Mouse (Mus musculus): ENCODE measurements around the gene Rpl23a. TPM values are rescaled to one million over a fixed set of nuclear protein-coding genes. Genes with fewer than 3 reads are reported as not detected.
A peak's percentile ranks its signal among the peaks of the same experiment; 100 is the strongest.
"Not testable (repeated sequence)": the region's sequence is repeated elsewhere in the genome, so short reads cannot be mapped to it uniquely, and the experiment has no call there.

Rpl23a gene
- polyA plus RNA-seq, 1 experiment from 2014 or later, result 711 TPM

- Histone ChIP-seq H3K4me1 (ENCODE audit: control insufficient read depth, insufficient read depth, low read length) (peaks cover 2% of the 10 kb centered on the region; the same call in 1 of the 2 replicates), H3K4me2 (ENCODE audit: low read depth, low read length) (no peak overlapping the region), H3K27me3 (ENCODE audit: control insufficient read depth, insufficient read depth, low read length) (no peaks in the 10 kb centered on the region), H3K36me3 (ENCODE audit: control insufficient read depth, insufficient read depth) (peaks cover 51% of the 10 kb centered on the region), H3K4me3 (ENCODE audit: low read length) (no peak overlapping the region), H3K27ac (ENCODE audit: low read length) (no peak overlapping the region), H3K9ac (ENCODE audit: low read length) (no peak overlapping the region), H3K9me3 (replicated peaks; ENCODE audit: control insufficient read depth, low read length) (no peaks in the 10 kb centered on the region)
- WGBS, result 85% methylated on average over 6 of the region's 6 CpGs
- 0 out of 2 replicates have a peak, but pooled peaks have one; percentile 37 for ATAC-seq (replicated peaks; ENCODE audit: extremely low read depth, insufficient read depth, low FRiP score)
These were observed 36.5 kb downstream of the Rpl23a start for GRCm38 (mm10) chr11:78146707-78147543.

- H3K9me3 ChIP-seq (replicated peaks; ENCODE audit: control insufficient read depth, low read length), result no peaks in the 10 kb centered on the region
- H3K4me1 ChIP-seq (ENCODE audit: control insufficient read depth, insufficient read depth, low read length), result peaks cover 7% of the 10 kb centered on the region
- no peak overlapping the region for H3K27ac ChIP-seq (ENCODE audit: low read length)
- no peak overlapping the region for H3K4me3 ChIP-seq (ENCODE audit: low read length)
- no peak overlapping the region for H3K4me2 ChIP-seq (ENCODE audit: low read depth, low read length)
- H3K36me3 ChIP-seq (ENCODE audit: control insufficient read depth, insufficient read depth), result peaks cover 49% of the 10 kb centered on the region
- no peak for ATAC-seq (replicated peaks; ENCODE audit: extremely low read depth, insufficient read depth, low FRiP score)
- 85% methylated on average over 5 of the region's 5 CpGs for WGBS
- H3K9ac ChIP-seq (ENCODE audit: low read length), result no peak overlapping the region
- no peaks in the 10 kb centered on the region for H3K27me3 ChIP-seq (ENCODE audit: control insufficient read depth, insufficient read depth, low read length)
These were observed 37.2 kb downstream of the Rpl23a start for GRCm38 (mm10) chr11:78146168-78146567.

GRCm38 (mm10) chr11:78143520-78143919 is 39.9 kb downstream of the Rpl23a start:
- Histone ChIP-seq H3K4me3 (ENCODE audit: low read length) (no peak overlapping the region), H3K36me3 (ENCODE audit: control insufficient read depth, insufficient read depth) (peaks cover 32% of the 10 kb centered on the region), H3K4me2 (ENCODE audit: low read depth, low read length) (no peak overlapping the region), H3K27ac (ENCODE audit: low read length) (no peak overlapping the region), H3K9me3 (replicated peaks; ENCODE audit: control insufficient read depth, low read length) (no peaks in the 10 kb centered on the region), H3K4me1 (ENCODE audit: control insufficient read depth, insufficient read depth, low read length) (peaks cover 15% of the 10 kb centered on the region), H3K9ac (ENCODE audit: low read length) (no peak overlapping the region), H3K27me3 (ENCODE audit: control insufficient read depth, insufficient read depth, low read length) (no peaks in the 10 kb centered on the region)
- WGBS, result 88% methylated on average over 2 of the region's 2 CpGs
- no peak for ATAC-seq (replicated peaks; ENCODE audit: extremely low read depth, insufficient read depth, low FRiP score)

- peaks cover 17% of the 10 kb centered on the region for H3K36me3 ChIP-seq (ENCODE audit: control insufficient read depth, insufficient read depth)
- no peak overlapping the region for H3K9ac ChIP-seq (ENCODE audit: low read length)
- H3K27me3 ChIP-seq (ENCODE audit: control insufficient read depth, insufficient read depth, low read length), result no peaks in the 10 kb centered on the region
- H3K4me3 ChIP-seq (ENCODE audit: low read length), result no peak overlapping the region
- no peak for ATAC-seq (replicated peaks; ENCODE audit: extremely low read depth, insufficient read depth, low FRiP score)
- H3K4me2 ChIP-seq (ENCODE audit: low read depth, low read length), result no peak overlapping the region
- no peak overlapping the region for H3K27ac ChIP-seq (ENCODE audit: low read length)
- H3K4me1 ChIP-seq (ENCODE audit: control insufficient read depth, insufficient read depth, low read length), result peaks cover 25% of the 10 kb centered on the region
- H3K9me3 ChIP-seq (replicated peaks; ENCODE audit: control insufficient read depth, low read length), result no peaks in the 10 kb centered on the region
- WGBS, result 39% methylated on average over 5 of the region's 5 CpGs
These were observed 42.7 kb downstream of the Rpl23a start for GRCm38 (mm10) chr11:78140665-78141064.

GRCm38 (mm10) chr11:78138023-78138422 is 45.4 kb downstream of the Rpl23a start:
- no peak overlapping the region for H3K9ac ChIP-seq (ENCODE audit: low read length)
- 74% methylated on average over 3 of the region's 3 CpGs for WGBS
- no peak overlapping the region for H3K27ac ChIP-seq (ENCODE audit: low read length)
- H3K36me3 ChIP-seq (ENCODE audit: control insufficient read depth, insufficient read depth), result peaks cover 1% of the 10 kb centered on the region
- no peaks in the 10 kb centered on the region for H3K27me3 ChIP-seq (ENCODE audit: control insufficient read depth, insufficient read depth, low read length)
- H3K4me1 ChIP-seq (ENCODE audit: control insufficient read depth, insufficient read depth, low read length), result peaks cover 31% of the 10 kb centered on the region
- no peak overlapping the region for H3K4me3 ChIP-seq (ENCODE audit: low read length)
- H3K4me2 ChIP-seq (ENCODE audit: low read depth, low read length), result no peak overlapping the region
- no peaks in the 10 kb centered on the region for H3K9me3 ChIP-seq (replicated peaks; ENCODE audit: control insufficient read depth, low read length)
- 0 out of 2 replicates have a peak, but pooled peaks have one; percentile 26 for ATAC-seq (replicated peaks; ENCODE audit: extremely low read depth, insufficient read depth, low FRiP score)

GRCm38 (mm10) chr11:78137584-78137983 is 45.8 kb downstream of the Rpl23a start:
- Histone ChIP-seq H3K4me1 (ENCODE audit: control insufficient read depth, insufficient read depth, low read length) (peaks cover 35% of the 10 kb centered on the region), H3K4me2 (ENCODE audit: low read depth, low read length) (no peak overlapping the region), H3K36me3 (ENCODE audit: control insufficient read depth, insufficient read depth) (no peaks in the 10 kb centered on the region), H3K4me3 (ENCODE audit: low read length) (no peak overlapping the region), H3K27ac (ENCODE audit: low read length) (peak overlapping the region; percentile 58; the same call in 1 of the 2 replicates), H3K9ac (ENCODE audit: low read length) (no peak overlapping the region), H3K27me3 (ENCODE audit: control insufficient read depth, insufficient read depth, low read length) (no peaks in the 10 kb centered on the region), H3K9me3 (replicated peaks; ENCODE audit: control insufficient read depth, low read length) (no peaks in the 10 kb centered on the region)
- WGBS, result 61% methylated on average over 4 of the region's 4 CpGs
- ATAC-seq (replicated peaks; ENCODE audit: extremely low read depth, insufficient read depth, low FRiP score), result peak; percentile 46; the same call in 1 of the 2 replicates

- H3K9me3 ChIP-seq (replicated peaks; ENCODE audit: control insufficient read depth, low read length), result no peaks in the 10 kb centered on the region
- H3K27me3 ChIP-seq (ENCODE audit: control insufficient read depth, insufficient read depth, low read length), result no peaks in the 10 kb centered on the region
- H3K4me1 ChIP-seq (ENCODE audit: control insufficient read depth, insufficient read depth, low read length), result peaks cover 29% of the 10 kb centered on the region
- WGBS, result 75% methylated on average over 1 of the region's 1 CpGs
- no peak overlapping the region for H3K4me2 ChIP-seq (ENCODE audit: low read depth, low read length)
- no peak overlapping the region for H3K27ac ChIP-seq (ENCODE audit: low read length)
- H3K36me3 ChIP-seq (ENCODE audit: control insufficient read depth, insufficient read depth), result no peaks in the 10 kb centered on the region
- H3K4me3 ChIP-seq (ENCODE audit: low read length), result no peak overlapping the region
- ATAC-seq (replicated peaks; ENCODE audit: extremely low read depth, insufficient read depth, low FRiP score), result no peak
- H3K9ac ChIP-seq (ENCODE audit: low read length), result no peak overlapping the region
These were observed 47.3 kb downstream of the Rpl23a start for GRCm38 (mm10) chr11:78136132-78136531.

- 92% methylated on average over 7 of the region's 7 CpGs for WGBS
- H3K27ac ChIP-seq (ENCODE audit: low read length); H3K27me3 ChIP-seq (ENCODE audit: control insufficient read depth, insufficient read depth, low read length); H3K36me3 ChIP-seq (ENCODE audit: control insufficient read depth, insufficient read depth); H3K4me3 ChIP-seq (ENCODE audit: low read length); ATAC-seq (replicated peaks; ENCODE audit: extremely low read depth, insufficient read depth, low FRiP score); H3K9ac ChIP-seq (ENCODE audit: low read length); H3K4me2 ChIP-seq (ENCODE audit: low read depth, low read length); H3K9me3 ChIP-seq (replicated peaks; ENCODE audit: control insufficient read depth, low read length): not testable (repeated sequence)
- H3K4me1 ChIP-seq (ENCODE audit: control insufficient read depth, insufficient read depth, low read length), result peaks cover 21% of the 10 kb centered on the region
These were observed 48.1 kb downstream of the Rpl23a start for GRCm38 (mm10) chr11:78135314-78135713.

GRCm38 (mm10) chr11:78134344-78134743 is 49.0 kb downstream of the Rpl23a start:
- ATAC-seq (replicated peaks; ENCODE audit: extremely low read depth, insufficient read depth, low FRiP score), result no peak
- Histone ChIP-seq H3K9ac (ENCODE audit: low read length) (no peak overlapping the region), H3K4me3 (ENCODE audit: low read length) (no peak overlapping the region), H3K27ac (ENCODE audit: low read length) (no peak overlapping the region), H3K9me3 (replicated peaks; ENCODE audit: control insufficient read depth, low read length) (no peaks in the 10 kb centered on the region), H3K4me2 (ENCODE audit: low read depth, low read length) (no peak overlapping the region), H3K36me3 (ENCODE audit: control insufficient read depth, insufficient read depth) (no peaks in the 10 kb centered on the region), H3K27me3 (ENCODE audit: control insufficient read depth, insufficient read depth, low read length) (no peaks in the 10 kb centered on the region), H3K4me1 (ENCODE audit: control insufficient read depth, insufficient read depth, low read length) (peaks cover 23% of the 10 kb centered on the region)
- 81% methylated on average over 3 of the region's 3 CpGs for WGBS

All from heart, embryonic 16.5 days (tissue).